Mouse (Mus musculus): ENCODE data around the gene Gm6525. TPM values are rescaled to one million over a fixed set of nuclear protein-coding genes. Genes with fewer than 3 reads are reported as not detected.

The Gm6525 gene
- polyA plus RNA-seq, 1 experiment from 2014 or later: 4.2 TPM

DNA sequence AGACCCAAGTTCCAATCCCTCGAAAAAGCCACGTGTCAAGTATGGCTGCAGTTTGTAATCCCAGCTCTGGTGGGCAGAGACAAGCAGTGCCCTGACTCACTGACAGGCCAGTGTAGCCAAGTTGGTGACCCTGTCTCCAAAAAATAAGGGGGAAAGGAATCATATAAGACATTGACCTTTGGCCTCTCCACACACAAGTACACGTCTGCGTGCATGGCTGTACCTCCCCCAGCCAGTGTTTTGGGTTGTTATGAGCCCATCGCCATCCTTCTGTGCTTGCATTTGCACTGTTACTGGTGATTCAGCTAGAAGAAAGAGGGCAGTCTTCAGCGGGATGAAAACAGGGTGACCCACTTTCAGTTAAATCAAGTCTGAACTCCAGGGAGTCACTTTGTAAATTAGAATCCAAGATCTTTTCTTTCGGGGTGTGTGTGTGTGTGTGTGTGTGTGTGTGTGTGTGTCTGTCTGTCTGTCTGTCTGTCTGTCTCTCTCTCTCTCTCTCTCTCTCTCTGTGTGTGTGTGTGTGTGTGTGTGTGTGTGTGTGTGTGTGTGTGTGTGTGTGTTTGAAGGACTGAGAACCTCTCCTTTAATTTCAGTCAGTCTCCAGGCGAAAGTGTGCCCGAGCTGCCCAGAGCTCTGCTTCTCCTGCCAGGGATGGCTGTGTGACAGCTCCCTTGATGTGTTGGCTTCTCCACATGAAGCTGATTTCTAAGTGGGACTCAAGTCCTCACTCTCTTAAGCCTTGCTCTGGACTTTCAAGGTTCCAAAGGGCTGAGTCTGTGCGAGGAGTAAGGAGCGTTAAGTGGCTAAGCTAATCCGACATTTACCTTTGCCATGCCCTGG is 43.4 kb downstream of the Gm6525 start:
- H3K4me1 ChIP-seq: peaks cover 85% of the 10 kb centered on the region
- H3K4me3 ChIP-seq: peak overlapping the region; percentile 49; the same call in 1 of the 2 replicates
- H3K9ac ChIP-seq (replicated peaks): peak overlapping the region; percentile 22
- 30% methylated on average over 12 of the region's 12 CpGs for WGBS
- no peaks in the 10 kb centered on the region for H3K27me3 ChIP-seq
- no peaks in the 10 kb centered on the region for H3K36me3 ChIP-seq
- H3K4me2 ChIP-seq (replicated peaks): peak overlapping the region; percentile 62
- H3K9me3 ChIP-seq: no peaks in the 10 kb centered on the region
- no peak for ATAC-seq (replicated peaks)
- peak overlapping the region; percentile 87 for H3K27ac ChIP-seq (replicated peaks)

DNA sequence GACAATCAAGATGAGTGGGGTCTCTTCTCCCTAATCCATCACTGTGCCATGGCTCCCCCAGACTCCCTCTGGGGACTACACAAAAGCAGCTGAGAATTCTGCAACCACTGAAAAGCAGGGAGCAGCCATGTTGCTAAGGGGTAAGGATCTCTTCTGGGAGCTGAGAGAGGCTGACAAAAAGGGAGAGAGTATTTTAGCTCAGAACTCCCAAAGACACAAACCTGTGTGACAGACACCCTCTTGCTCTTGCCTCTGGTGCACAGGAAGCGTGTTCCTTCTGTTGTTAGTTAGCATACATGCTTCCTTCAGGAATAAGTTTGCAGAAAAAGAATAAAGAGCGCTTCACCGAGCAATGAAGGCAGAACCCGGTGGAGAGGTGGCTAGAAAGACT is 44.1 kb downstream of the Gm6525 start:
- ATAC-seq (replicated peaks): no peak
- peaks cover 85% of the 10 kb centered on the region for H3K4me1 ChIP-seq

DNA sequence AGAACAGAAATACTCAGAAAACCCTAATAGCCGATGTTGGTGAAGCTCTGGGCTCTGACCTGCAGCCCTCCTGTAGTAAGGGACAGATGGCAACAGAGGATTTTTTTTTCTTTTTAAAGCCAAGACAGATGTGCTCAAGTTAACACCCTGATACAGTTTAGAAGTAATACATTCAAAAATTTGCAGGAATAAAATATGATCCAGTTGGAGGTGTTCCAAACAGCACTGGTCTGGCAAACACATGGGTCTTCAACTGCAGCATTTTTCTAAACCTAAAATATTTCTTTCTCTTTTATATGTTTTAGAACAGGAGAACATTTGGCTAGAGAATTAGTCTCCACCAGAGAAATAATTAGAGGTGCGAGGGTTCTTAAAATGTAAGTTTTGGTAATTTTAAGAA is 44.6 kb downstream of the Gm6525 start:
- no peak for ATAC-seq (replicated peaks)
- WGBS: 43% methylated on average over 2 of the region's 2 CpGs
- peak overlapping the region; percentile 64; the same call in 1 of the 2 replicates for H3K9ac ChIP-seq (replicated peaks)
- H3K9me3 ChIP-seq: no peaks in the 10 kb centered on the region
- H3K4me3 ChIP-seq: peak overlapping the region; percentile 49
- H3K36me3 ChIP-seq: no peaks in the 10 kb centered on the region
- H3K4me2 ChIP-seq (replicated peaks): peak overlapping the region; percentile 62
- peak overlapping the region; percentile 93; the same call in 1 of the 2 replicates for H3K27ac ChIP-seq (replicated peaks)
- peaks cover 80% of the 10 kb centered on the region for H3K4me1 ChIP-seq
- no peaks in the 10 kb centered on the region for H3K27me3 ChIP-seq

More for the DNA sequence above, 44.1 kb downstream of the Gm6525 start:
- peak overlapping the region; percentile 73 for H3K27ac ChIP-seq (replicated peaks)
- WGBS: 10% methylated on average over 4 of the region's 4 CpGs
- H3K36me3 ChIP-seq: no peaks in the 10 kb centered on the region
- peak overlapping the region; percentile 62 for H3K4me2 ChIP-seq (replicated peaks)
- H3K9ac ChIP-seq (replicated peaks): peak overlapping the region; percentile 22
- H3K4me3 ChIP-seq: peak overlapping the region; percentile 49
- no peaks in the 10 kb centered on the region for H3K27me3 ChIP-seq
- H3K9me3 ChIP-seq: no peaks in the 10 kb centered on the region

DNA sequence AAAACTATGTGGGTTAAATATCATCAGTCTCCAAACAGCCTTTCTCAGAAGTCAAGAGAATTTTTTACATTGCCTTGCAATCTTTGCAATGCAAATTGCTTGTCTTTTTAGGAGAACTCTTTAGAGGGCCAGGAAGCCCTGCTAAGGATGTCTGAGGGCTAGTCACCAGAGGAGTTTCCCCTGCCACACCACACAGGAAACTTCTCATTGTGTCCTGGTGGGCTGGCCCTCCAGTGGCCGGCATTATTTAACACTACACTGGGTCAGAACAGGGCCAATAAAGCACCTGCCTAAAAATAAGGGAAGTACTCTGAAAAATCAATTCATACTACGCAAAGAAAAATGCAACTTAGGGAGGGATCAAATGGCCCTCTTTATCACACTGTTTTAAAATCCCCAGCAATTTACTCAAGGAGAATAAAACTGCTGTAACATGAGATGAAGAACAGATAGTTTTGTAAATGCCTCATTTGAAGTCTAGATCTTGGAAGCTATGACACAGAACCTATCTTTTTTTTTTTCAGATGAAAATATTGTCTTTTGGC is 45.3 kb downstream of the Gm6525 start:
- Histone ChIP-seq H3K4me3 (peak overlapping the region; percentile 49), H3K36me3 (no peaks in the 10 kb centered on the region), H3K4me2 (replicated peaks) (peak overlapping the region; percentile 62), H3K9me3 (no peaks in the 10 kb centered on the region), H3K27me3 (no peaks in the 10 kb centered on the region), H3K27ac (replicated peaks) (peak overlapping the region; percentile 93), H3K4me1 (peaks cover 74% of the 10 kb centered on the region), H3K9ac (replicated peaks) (peak overlapping the region; percentile 64)
- WGBS: 7% methylated on average over 2 of the region's 2 CpGs
- ATAC-seq (replicated peaks): no peak

DNA sequence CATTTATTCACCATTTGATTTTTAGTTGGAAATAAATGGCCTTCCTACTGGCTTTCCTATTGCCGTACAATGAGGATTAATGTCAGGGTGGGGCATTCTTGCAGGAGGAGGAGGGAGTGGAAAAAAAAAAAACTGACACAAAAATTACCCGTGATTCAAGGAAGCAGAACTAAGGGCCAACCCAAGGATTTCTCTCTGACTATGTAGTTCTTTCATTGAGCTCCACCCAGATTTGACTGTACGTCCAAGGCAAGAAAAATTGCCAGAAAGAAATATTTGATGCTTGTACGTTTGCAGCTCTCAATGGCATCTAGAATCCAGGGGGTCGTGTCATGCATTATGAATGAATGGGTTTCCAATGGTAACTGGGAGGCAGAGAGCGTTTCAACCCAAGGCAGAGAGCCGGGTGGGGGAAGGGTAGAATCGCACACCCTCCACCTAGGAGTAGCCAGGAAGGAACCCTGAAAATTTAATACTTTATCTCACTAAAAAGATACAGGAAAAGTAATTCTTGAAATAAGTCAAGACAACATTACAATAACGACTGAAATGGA is 45.9 kb downstream of the Gm6525 start:
- no peaks in the 10 kb centered on the region for H3K27me3 ChIP-seq
- no peaks in the 10 kb centered on the region for H3K9me3 ChIP-seq
- 0% methylated on average over 9 of the region's 9 CpGs for WGBS
- peak overlapping the region; percentile 64 for H3K9ac ChIP-seq (replicated peaks)
- peak overlapping the region; percentile 93 for H3K27ac ChIP-seq (replicated peaks)
- no peaks in the 10 kb centered on the region for H3K36me3 ChIP-seq
- peak overlapping the region; percentile 49 for H3K4me3 ChIP-seq
- peaks cover 68% of the 10 kb centered on the region for H3K4me1 ChIP-seq
- H3K4me2 ChIP-seq (replicated peaks): peak overlapping the region; percentile 62
- ATAC-seq (replicated peaks): peak; percentile 35; the same call in 1 of the 2 replicates

DNA sequence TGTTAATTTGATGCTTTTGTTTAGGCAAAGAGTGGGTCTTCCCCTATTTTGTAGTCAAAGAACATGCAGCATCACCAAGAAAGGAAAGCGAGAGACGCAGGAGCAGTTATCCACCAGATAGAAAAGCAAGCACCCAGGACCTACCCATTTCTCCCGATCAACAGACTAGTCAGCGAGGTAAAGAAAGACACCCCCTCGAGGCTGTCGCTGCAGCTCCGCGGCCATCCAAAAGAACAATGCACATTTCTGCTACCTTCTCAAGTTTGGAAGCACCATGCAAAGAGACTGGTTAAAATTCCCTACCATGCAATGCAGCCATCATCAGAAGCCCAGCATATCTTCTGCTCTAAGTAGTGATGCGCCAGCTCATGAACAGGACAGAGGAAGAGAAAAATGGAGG is 46.4 kb downstream of the Gm6525 start:
- WGBS: under 1% methylated on average over 9 of the region's 9 CpGs
- peak; percentile 33 for ATAC-seq (replicated peaks)
- Histone ChIP-seq H3K9me3 (no peaks in the 10 kb centered on the region), H3K36me3 (no peaks in the 10 kb centered on the region), H3K4me3 (peak overlapping the region; percentile 49), H3K27ac (replicated peaks) (peak overlapping the region; percentile 93), H3K9ac (replicated peaks) (peak overlapping the region; percentile 64), H3K27me3 (no peaks in the 10 kb centered on the region), H3K4me1 (peaks cover 63% of the 10 kb centered on the region), H3K4me2 (replicated peaks) (peak overlapping the region; percentile 62)

DNA sequence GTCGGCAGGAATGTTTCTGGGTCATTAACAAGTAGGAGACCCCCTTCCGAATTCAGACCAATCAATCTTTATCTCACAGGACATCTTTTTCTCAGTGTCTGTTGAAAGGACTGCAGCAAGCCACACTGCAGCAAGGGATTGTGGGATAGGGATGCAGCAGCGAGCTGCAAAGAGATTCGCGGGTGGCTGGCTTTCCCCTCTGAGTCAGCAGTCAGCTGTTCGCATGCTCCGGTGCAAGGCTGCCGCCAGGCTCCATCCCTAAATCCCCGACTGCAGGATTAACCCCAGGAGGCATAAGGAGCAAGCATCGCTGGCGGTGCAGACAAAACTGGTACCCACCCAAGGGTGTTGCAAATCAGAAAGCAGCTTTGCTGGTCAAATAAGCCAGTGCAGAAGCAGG is 46.8 kb downstream of the Gm6525 start:
- H3K27me3 ChIP-seq: no peaks in the 10 kb centered on the region
- peaks cover 59% of the 10 kb centered on the region for H3K4me1 ChIP-seq
- H3K36me3 ChIP-seq: no peaks in the 10 kb centered on the region
- peak overlapping the region; percentile 49 for H3K4me3 ChIP-seq
- ATAC-seq (replicated peaks): peak; percentile 83
- WGBS: 1% methylated on average over 11 of the region's 11 CpGs
- no peaks in the 10 kb centered on the region for H3K9me3 ChIP-seq
- H3K27ac ChIP-seq (replicated peaks): peak overlapping the region; percentile 93
- H3K9ac ChIP-seq (replicated peaks): peak overlapping the region; percentile 64
- H3K4me2 ChIP-seq (replicated peaks): peak overlapping the region; percentile 62

Other genes starting within 250 kb of the Gm6525 start
- 125 and 130 TPM in 2 replicates for gene Tmem131l, start 133.9 kb upstream of the Gm6525 start, polyA plus RNA-seq (2015; fragmentation: Nextera tagmentation; extraction: Ambion mirVana)
- gene Mnd1, start 18.3 kb upstream of the Gm6525 start, polyA plus RNA-seq (2015; fragmentation: Nextera tagmentation; extraction: Ambion mirVana): 2.5 and 3.9 TPM in 2 replicates
- 188 and 194 TPM in 2 replicates for gene Trim2, start 132.8 kb downstream of the Gm6525 start, polyA plus RNA-seq (2015; fragmentation: Nextera tagmentation; extraction: Ambion mirVana)